13 mouse cellular contexts compared by ENCODE assay signal in the genomic region with DNA sequence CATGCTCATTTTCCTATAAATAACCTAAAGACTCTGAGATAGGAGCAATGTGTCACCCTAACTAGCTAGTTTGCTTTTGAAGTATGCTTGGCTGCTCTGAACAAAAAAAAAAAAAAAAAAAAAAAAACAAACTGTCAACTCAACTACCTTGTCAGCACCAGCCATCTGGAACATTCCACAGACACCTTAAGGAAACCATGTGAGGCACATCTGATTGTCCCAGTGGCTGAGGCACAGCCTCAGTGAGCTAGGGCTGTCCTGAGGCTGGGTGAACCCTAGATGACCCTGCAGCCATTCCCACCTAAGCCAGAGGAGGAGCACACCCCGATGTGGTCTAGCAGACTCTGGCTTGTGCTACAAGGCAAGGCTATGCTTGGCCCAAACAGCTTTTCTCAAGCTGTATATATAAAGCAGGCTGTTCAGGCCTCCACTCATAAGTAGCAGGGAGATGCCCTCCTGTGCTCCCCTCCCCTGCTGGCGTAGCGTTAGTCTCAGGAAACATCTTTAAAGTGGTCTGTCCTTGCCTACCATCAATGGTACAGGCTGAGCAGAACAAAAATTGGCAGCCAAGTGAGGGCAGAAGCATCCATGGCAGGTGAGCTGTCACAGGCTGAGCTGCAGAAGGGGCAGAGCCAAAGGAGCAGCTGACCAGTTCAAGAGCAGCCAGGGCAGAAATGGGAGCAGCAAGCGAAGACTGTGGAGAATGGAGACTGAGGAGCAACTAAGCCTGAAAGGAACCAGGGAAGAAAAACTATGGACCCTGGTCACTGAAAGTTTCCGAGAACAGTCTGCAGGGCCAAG. TPM values are rescaled to one million over a fixed set of nuclear protein-coding genes. Genes with fewer than 3 reads are reported as not detected.
A peak's percentile ranks its signal among the peaks of the same experiment; 100 is the strongest.
DNase-seq lines count a peak whose midpoint lies in the region; ATAC-seq and TF ChIP-seq lines count a peak whose summit lies in the region.
"Had no signal": no experiment of that assay in that cellular context is flagged by ENCODE, and none has a peak within 500 bp of the region (broad histone marks: within the 10 kb centered on the region; RNA-seq: fewer than 3 reads in every experiment).

No protein-coding gene starts in this region.

- peak overlapping the region; percentile 24; the same call in 1 of the 2 replicates for H3K27ac ChIP-seq in heart, embryonic 10.5 days
- 0 out of 2 replicates have a peak overlapping the region, but pooled peaks have one; percentile 5 for H3K27ac ChIP-seq in kidney, postnatal 0 days
- H3K27ac ChIP-seq in ES-E14 (ENCODE audit: insufficient read depth, low read depth, low read length, poor library complexity, severe bottlenecking): no peak overlapping the region
- H3K27ac ChIP-seq in limb, embryonic 10.5 days: peak overlapping the region; percentile 19; the same call in 1 of the 2 replicates
- H3K27ac ChIP-seq: layer of hippocampus, adult 2 months; lung, embryonic 15.5 days; midbrain, embryonic 13.5 days had no signal

- peaks cover 15% of the 10 kb centered on the region for H3K4me1 ChIP-seq in heart, embryonic 10.5 days
- no peaks in the 10 kb centered on the region for H3K4me1 ChIP-seq in kidney, postnatal 0 days (replicated peaks; ENCODE audit: insufficient read depth, low read length)
- peaks cover 3 to 5% of the 10 kb centered on the region in 2 experiments; a peak in 1 of 4 replicates for H3K4me1 ChIP-seq in ES-E14 (ENCODE audit: control insufficient read depth in 2 of 2, insufficient read depth in 2 of 2, low read length in 2 of 2, poor library complexity in 1 of 2)
- peaks cover 10% of the 10 kb centered on the region; the same call in 1 of the 2 replicates for H3K4me1 ChIP-seq in limb, embryonic 10.5 days

- ATAC-seq in kidney, postnatal 0 days (replicated peaks; ENCODE audit: low FRiP score, low read depth): peak; percentile 76

- 70% methylated on average over 5 of the region's 5 CpGs for WGBS in heart, embryonic 10.5 days
- 68% methylated on average over 5 of the region's 5 CpGs for WGBS in kidney, postnatal 0 days
- whole genome bisulfite sequencing in limb, embryonic 10.5 days: 86% methylated on average over 5 of the region's 5 CpGs

- no peaks in the 10 kb centered on the region for H3K9me3 ChIP-seq in heart, embryonic 10.5 days
- H3K9me3 ChIP-seq in kidney, postnatal 0 days (replicated peaks; ENCODE audit: low read length): no peaks in the 10 kb centered on the region
- H3K9me3 ChIP-seq in ES-E14 (ENCODE audit: control insufficient read depth, insufficient read depth, low read depth, low read length): no peaks in the 10 kb centered on the region
- H3K9me3 ChIP-seq in limb, embryonic 10.5 days (replicated peaks): no peaks in the 10 kb centered on the region
- H3K9me3 ChIP-seq: lung, embryonic 15.5 days; midbrain, embryonic 13.5 days had no signal

- DNase-seq in heart, embryonic 10.5 days (ENCODE audit: low spot score): no peak
- no peak for DNase-seq in heart, postnatal 14 days
- no peak for DNase-seq in kidney, postnatal 0 days (ENCODE audit: low spot score)
- no peak for DNase-seq in kidney, postnatal 14 days
- no peak for DNase-seq in ES-E14 (ENCODE audit: low read depth, low spot score)
- no peak for DNase-seq in limb, embryonic 10.5 days (ENCODE audit: low spot score)
- DNase-seq in retina, postnatal 1 day: no peak
- DNase-seq in urinary bladder, adult 2 months (ENCODE audit: low spot score): no peak
- DNase-seq: adrenal gland, postnatal 14 days; thymus, postnatal 4 days had no signal

- H3K4me3 ChIP-seq in heart, embryonic 10.5 days: no peak overlapping the region
- no peak overlapping the region for H3K4me3 ChIP-seq in kidney, postnatal 0 days (replicated peaks; ENCODE audit: low read depth, low read length)
- H3K4me3 ChIP-seq in ES-E14 (ENCODE audit: insufficient read depth in 1 of 2, low read depth in 1 of 2, low read length in 2 of 2, poor library complexity in 1 of 2, severe bottlenecking in 1 of 2): no peak overlapping the region
- no peak overlapping the region for H3K4me3 ChIP-seq in limb, embryonic 10.5 days
- H3K4me3 ChIP-seq: layer of hippocampus, adult 2 months; lung, embryonic 15.5 days; midbrain, embryonic 13.5 days had no signal

- 0 out of 2 replicates have a peak, but pooled peaks cover 4% of the 10 kb centered on the region for H3K27me3 ChIP-seq in heart, embryonic 10.5 days (ENCODE audit: insufficient read depth, poor library complexity, severe bottlenecking)
- no peaks in the 10 kb centered on the region for H3K27me3 ChIP-seq in kidney, postnatal 0 days (ENCODE audit: insufficient read depth, low read length)
- no peaks in the 10 kb centered on the region for H3K27me3 ChIP-seq in limb, embryonic 10.5 days (ENCODE audit: low read depth, poor library complexity, severe bottlenecking)
- H3K27me3 ChIP-seq: lung, embryonic 15.5 days; midbrain, embryonic 13.5 days had no signal

- peaks cover 34% of the 10 kb centered on the region for H3K36me3 ChIP-seq in heart, embryonic 10.5 days
- H3K36me3 ChIP-seq in kidney, postnatal 0 days (ENCODE audit: insufficient read depth, low read length): peaks cover 30% of the 10 kb centered on the region
- H3K36me3 ChIP-seq in ES-E14 (ENCODE audit: control insufficient read depth, insufficient read depth, low read length, poor library complexity, severe bottlenecking): peaks cover 18% of the 10 kb centered on the region; the same call in 1 of the 2 replicates
- H3K36me3 ChIP-seq in limb, embryonic 10.5 days: peaks cover 31% of the 10 kb centered on the region

- H3K9ac ChIP-seq in kidney, postnatal 0 days (ENCODE audit: low read depth, low read length): no peak overlapping the region
- no peak overlapping the region for H3K9ac ChIP-seq in ES-E14 (ENCODE audit: insufficient read depth, low read depth, low read length, poor library complexity, severe bottlenecking)
- H3K9ac ChIP-seq: lung, embryonic 15.5 days; midbrain, embryonic 13.5 days had no signal

- intact Hi-C loops in heart, postnatal 14 days (cut with DNase I): no loop called here

- in situ Hi-C loops in ES-E14 (cut with MboI; ENCODE audit: low sequenced_read_pairs in 2 of 2, unreplicated experiment in 2 of 2): no loop called here

- 0 out of 2 replicates have a peak, but pooled peaks have one; percentile 11 for TF ChIP-seq CTCF in kidney, postnatal 0 days (IDR thresholded peaks at IDR 0.05; ENCODE audit: low read depth)

- H3K4me2 ChIP-seq in kidney, postnatal 0 days (ENCODE audit: low read length): no peak overlapping the region
- H3K4me2 ChIP-seq: lung, embryonic 15.5 days; midbrain, embryonic 13.5 days had no signal

TF ChIP-seq in ES-E14, 5 proteins besides CTCF, POLR2A, EP300 and RAD21:
- TF ChIP-seq MAFK (IDR thresholded peaks at IDR 0.05; ENCODE audit: insufficient read depth, low read depth, low read length) (no peak), ZNF384 (IDR thresholded peaks at IDR 0.05; ENCODE audit: low read depth, low read length) (0 out of 2 replicates have a peak, but pooled peaks have one; percentile 70), HCFC1 (IDR thresholded peaks at IDR 0.05; ENCODE audit: borderline replicate concordance, insufficient read depth, low read length) (no peak), ZC3H11A (IDR thresholded peaks at IDR 0.05; ENCODE audit: borderline replicate concordance, low read depth, low read length) (no peak), CHD2 (IDR thresholded peaks at IDR 0.05; ENCODE audit: low read depth, low read length) (no peak)
TF ChIP-seq in ES-E14: peak in this region for 1.

RNA-seq across cellular contexts. Expression of gene Abtb1, which starts 8.2 kb away (rescaled TPM):
- polyA plus RNA-seq in heart, embryonic 10.5 days (2016; fragmentation: Nextera tagmentation; extraction: Ambion mirVana): 20.9 and 23.5 TPM in 2 replicates
- 10 to 100 TPM; 23.4 to 24.3 TPM for total RNA-seq in heart, postnatal 14 days (2021)
- polyA plus RNA-seq in kidney, postnatal 0 days (2015; fragmentation: Nextera tagmentation; extraction: Ambion mirVana): 41.0 and 42.8 TPM in 2 replicates
- 33.0 and 55.3 TPM in 2 replicates for total RNA-seq in ES-E14 (2012; rRNA removed)
- polyA plus RNA-seq in limb, embryonic 10.5 days (2016; fragmentation: Nextera tagmentation; extraction: Ambion mirVana): 22.9 and 25.3 TPM in 2 replicates
- 48.1 and 51.8 TPM in 2 replicates for polyA plus RNA-seq in urinary bladder, adult 2 months (2012; rRNA removed)

RNA-seq across cellular contexts. Expression of gene Podxl2, which starts 41.3 kb away (rescaled TPM):
- 26.7 and 28.6 TPM in 2 replicates for polyA plus RNA-seq in heart, embryonic 10.5 days (2016; fragmentation: Nextera tagmentation; extraction: Ambion mirVana)
- total RNA-seq in heart, postnatal 14 days (2021): 10 to 100 TPM; 26.7 to 27.4 TPM
- polyA plus RNA-seq in kidney, postnatal 0 days (2015; fragmentation: Nextera tagmentation; extraction: Ambion mirVana): 50.6 and 54.2 TPM in 2 replicates
- 5.0 and 5.7 TPM in 2 replicates for total RNA-seq in ES-E14 (2012; rRNA removed)
- polyA plus RNA-seq in limb, embryonic 10.5 days (2016; fragmentation: Nextera tagmentation; extraction: Ambion mirVana): 31.1 and 50.4 TPM in 2 replicates
- polyA plus RNA-seq in urinary bladder, adult 2 months (2012; rRNA removed): 23.2 and 24.2 TPM in 2 replicates
